Mouse (Mus musculus): ENCODE data around the gene Fbxl13. TPM values are rescaled to one million over a fixed set of nuclear protein-coding genes. Genes with fewer than 3 reads are reported as not detected.

The Fbxl13 gene
- polyA plus RNA-seq (2016; fragmentation: Nextera tagmentation; extraction: Ambion mirVana) = 0.09 and 0.10 TPM in 2 replicates

DNA sequence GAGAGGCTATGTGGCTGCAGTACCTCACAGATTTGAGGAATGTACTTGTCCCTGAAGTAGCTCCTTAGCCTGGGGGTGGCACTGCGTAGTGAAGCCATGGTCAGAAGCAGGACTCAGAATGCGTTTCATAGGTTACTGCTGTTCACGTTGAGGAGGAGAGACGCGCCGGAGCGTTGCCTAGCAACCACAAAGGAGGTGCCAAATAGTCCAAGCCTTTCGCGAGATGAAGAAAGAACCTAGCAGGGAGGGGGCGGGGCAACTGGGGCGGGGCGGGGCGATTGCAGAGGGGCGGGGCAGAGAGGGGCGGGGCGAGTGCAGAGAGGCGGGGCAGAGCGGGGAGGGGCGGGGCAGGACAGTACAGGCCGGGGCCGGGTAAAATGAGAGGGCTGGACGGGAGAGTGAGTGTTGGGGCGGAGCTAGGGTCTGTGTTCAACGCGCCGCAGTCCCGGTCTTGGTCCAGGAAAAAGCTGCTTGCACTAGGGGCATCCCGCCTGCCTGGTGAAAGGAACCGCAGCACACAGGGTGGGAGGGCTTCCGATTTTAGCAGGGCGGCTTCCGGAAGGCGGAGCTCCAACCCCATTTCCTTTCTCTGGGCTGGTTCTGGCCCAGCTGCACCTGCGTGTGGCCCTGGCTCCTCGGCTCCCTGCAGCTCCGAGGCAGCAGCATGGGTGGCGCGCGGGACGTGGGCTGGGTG lies at the start of gene Fbxl13, which contains the start of gene Armc10:
Gene Fbxl13, minus strand, starts transcription at position 196 of the 694 bp plus-strand sequence.
Gene Armc10, plus strand, starts transcription at position 375 of the 694 bp plus-strand sequence.
- under 1% methylated on average over 38 of the region's 40 CpGs for WGBS

GRCm38 (mm10) chr5:21694854-21695490 lies 49.5 kb upstream of the Fbxl13 start:
- H3K36me3 ChIP-seq = no peaks in the 10 kb centered on the region
- no peak for ATAC-seq (ENCODE audit: insufficient number of reproducible peaks, insufficient read depth, low FRiP score, low TSS enrichment)
- H3K4me3 ChIP-seq = no peak overlapping the region
- WGBS = 84% methylated on average over 3 of the region's 3 CpGs
- no peak overlapping the region for H3K4me2 ChIP-seq (replicated peaks)
- no peaks in the 10 kb centered on the region for H3K27me3 ChIP-seq
- H3K4me1 ChIP-seq = no peaks in the 10 kb centered on the region
- H3K9me3 ChIP-seq = no peaks in the 10 kb centered on the region
- no peak overlapping the region for H3K9ac ChIP-seq
- no peak overlapping the region for H3K27ac ChIP-seq

More for the DNA sequence above, at the start of gene Fbxl13, which contains the start of gene Armc10:
- peak; percentile 96 for ATAC-seq (ENCODE audit: insufficient number of reproducible peaks, insufficient read depth, low FRiP score, low TSS enrichment)
- H3K9ac ChIP-seq = peak within 1 kb of the TSS; percentile 77
- H3K27me3 ChIP-seq = no peaks in the 10 kb centered on the region
- H3K9me3 ChIP-seq = no peaks in the 10 kb centered on the region
- peaks cover 11% of the 10 kb centered on the region; the same call in 1 of the 2 replicates for H3K4me1 ChIP-seq
- peak within 1 kb of the TSS; percentile 86 for H3K27ac ChIP-seq
- H3K4me3 ChIP-seq = peak within 1 kb of the TSS; percentile 84
- peak within 1 kb of the TSS; percentile 82 for H3K4me2 ChIP-seq (replicated peaks)
- peaks cover 24% of the 10 kb centered on the region for H3K36me3 ChIP-seq

DNA sequence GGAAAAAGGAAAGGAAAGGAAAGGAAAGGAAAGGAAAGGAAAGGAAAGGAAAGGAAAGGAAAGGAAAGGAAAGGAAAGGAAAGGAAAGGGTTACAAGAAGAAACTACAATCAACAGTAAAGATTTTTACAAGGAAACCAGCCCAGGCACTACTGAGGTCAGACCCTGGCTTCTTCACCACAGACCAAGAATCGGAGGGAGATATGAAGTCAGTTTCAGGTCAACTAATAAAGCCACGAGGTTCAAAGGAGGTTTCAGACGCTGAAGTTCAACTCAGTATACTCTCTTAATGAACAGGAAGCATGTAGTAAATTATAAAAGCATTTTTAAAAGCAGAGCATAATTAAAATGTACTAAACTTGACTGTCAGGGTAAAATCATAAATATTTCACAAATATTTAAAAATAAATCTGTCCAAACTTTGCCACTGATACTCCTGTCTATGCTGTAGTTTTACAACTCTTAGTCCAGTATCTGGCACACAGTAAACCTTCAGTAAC lies 48.0 kb upstream of the Fbxl13 start:
- ATAC-seq (ENCODE audit: insufficient number of reproducible peaks, insufficient read depth, low FRiP score, low TSS enrichment) = no peak
- WGBS = 75% methylated on average over 3 of the region's 3 CpGs

DNA sequence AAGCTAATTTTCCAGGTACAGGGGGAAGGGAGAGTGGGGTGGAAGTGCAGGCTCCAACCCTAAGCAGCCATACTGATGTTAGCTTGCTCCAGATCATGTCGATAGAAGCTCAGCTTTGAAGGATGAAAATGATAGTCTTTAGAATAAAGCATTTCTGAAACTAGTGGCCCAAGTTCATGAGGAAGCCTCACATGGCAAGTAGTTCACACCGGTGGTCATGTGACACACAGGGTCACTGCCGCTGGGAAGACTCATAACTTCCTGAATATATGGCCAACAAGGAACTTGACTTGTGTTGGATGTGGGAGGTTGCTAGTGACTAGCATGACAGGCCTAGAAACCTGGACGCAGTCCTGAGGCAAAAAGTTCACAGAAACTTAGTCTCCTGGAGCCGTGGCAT lies 46.8 kb upstream of the Fbxl13 start:
- Histone ChIP-seq H3K4me2 (replicated peaks) (no peak overlapping the region), H3K4me1 (no peaks in the 10 kb centered on the region), H3K36me3 (no peaks in the 10 kb centered on the region), H3K27me3 (no peaks in the 10 kb centered on the region), H3K27ac (no peak overlapping the region), H3K9ac (no peak overlapping the region), H3K9me3 (no peaks in the 10 kb centered on the region), H3K4me3 (no peak overlapping the region)
- ATAC-seq (ENCODE audit: insufficient number of reproducible peaks, insufficient read depth, low FRiP score, low TSS enrichment) = no peak
- WGBS = 95% methylated on average over 5 of the region's 5 CpGs

More for the DNA sequence above, 48.0 kb upstream of the Fbxl13 start:
- H3K36me3 ChIP-seq = no peaks in the 10 kb centered on the region
- H3K4me3 ChIP-seq = no peak overlapping the region
- H3K9ac ChIP-seq = no peak overlapping the region
- H3K4me2 ChIP-seq (replicated peaks) = no peak overlapping the region
- H3K27ac ChIP-seq = no peak overlapping the region
- no peaks in the 10 kb centered on the region for H3K4me1 ChIP-seq
- H3K27me3 ChIP-seq = no peaks in the 10 kb centered on the region
- H3K9me3 ChIP-seq = no peaks in the 10 kb centered on the region

DNA sequence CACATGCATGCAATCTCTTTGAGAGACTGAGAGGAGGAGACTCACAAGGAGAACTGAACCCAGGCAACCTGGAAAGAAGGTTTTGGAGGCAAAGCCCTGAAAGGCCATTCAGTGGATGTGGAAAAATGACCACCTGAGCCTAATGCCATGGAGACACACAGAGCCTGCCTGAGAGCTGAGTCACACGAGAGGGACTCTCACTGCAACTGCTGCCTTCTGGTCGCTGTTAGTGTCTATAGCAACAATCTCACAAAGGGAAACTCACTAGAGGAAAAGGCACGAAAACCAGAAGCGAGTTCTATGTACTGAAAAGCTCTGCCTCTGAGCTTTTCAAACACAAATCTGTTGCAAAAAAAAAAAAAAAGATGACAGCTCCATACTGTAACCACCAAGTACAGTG lies 41.6 kb upstream of the Fbxl13 start:
- H3K9ac ChIP-seq = no peak overlapping the region
- H3K4me3 ChIP-seq = no peak overlapping the region
- ATAC-seq (ENCODE audit: insufficient number of reproducible peaks, insufficient read depth, low FRiP score, low TSS enrichment) = no peak
- H3K27me3 ChIP-seq = no peaks in the 10 kb centered on the region
- no peaks in the 10 kb centered on the region for H3K9me3 ChIP-seq
- no peaks in the 10 kb centered on the region for H3K4me1 ChIP-seq
- H3K36me3 ChIP-seq = no peaks in the 10 kb centered on the region
- 76% methylated on average over 4 of the region's 4 CpGs for WGBS
- no peak overlapping the region for H3K4me2 ChIP-seq (replicated peaks)
- no peak overlapping the region for H3K27ac ChIP-seq

DNA sequence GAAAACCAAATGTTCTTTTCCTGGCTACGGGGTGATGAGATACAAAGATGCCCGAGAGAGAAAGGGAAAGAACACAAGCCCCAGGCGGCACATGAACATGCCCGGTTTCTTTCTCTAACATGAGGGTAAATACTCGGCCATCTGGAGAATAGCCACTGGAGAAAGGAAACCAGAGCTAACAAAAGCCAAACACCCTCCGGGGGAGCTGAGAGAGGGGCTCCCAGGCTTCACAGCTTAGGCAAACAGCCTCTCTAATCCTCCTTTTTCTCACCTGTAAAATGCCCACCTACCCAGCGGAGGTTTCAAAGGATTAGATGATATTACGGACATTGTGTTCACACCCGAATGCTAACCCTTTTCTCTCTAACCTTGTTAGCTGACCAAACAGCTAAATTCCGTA lies 39.6 kb upstream of the Fbxl13 start:
- Histone ChIP-seq H3K9ac (no peak overlapping the region), H3K9me3 (no peaks in the 10 kb centered on the region), H3K4me3 (no peak overlapping the region), H3K27ac (no peak overlapping the region), H3K4me1 (no peaks in the 10 kb centered on the region), H3K36me3 (no peaks in the 10 kb centered on the region), H3K27me3 (no peaks in the 10 kb centered on the region), H3K4me2 (replicated peaks) (no peak overlapping the region)
- 70% methylated on average over 10 of the region's 10 CpGs for WGBS
- ATAC-seq (ENCODE audit: insufficient number of reproducible peaks, insufficient read depth, low FRiP score, low TSS enrichment) = no peak

GRCm38 (mm10) chr5:21683811-21684210 lies 38.4 kb upstream of the Fbxl13 start:
- no peak for ATAC-seq (ENCODE audit: insufficient number of reproducible peaks, insufficient read depth, low FRiP score, low TSS enrichment)
- no peak overlapping the region for H3K9ac ChIP-seq
- WGBS = 91% methylated on average over 9 of the region's 9 CpGs
- H3K36me3 ChIP-seq = no peaks in the 10 kb centered on the region
- H3K27ac ChIP-seq = no peak overlapping the region
- H3K27me3 ChIP-seq = no peaks in the 10 kb centered on the region
- no peak overlapping the region for H3K4me2 ChIP-seq (replicated peaks)
- H3K4me3 ChIP-seq = no peak overlapping the region
- H3K4me1 ChIP-seq = no peaks in the 10 kb centered on the region
- H3K9me3 ChIP-seq = no peaks in the 10 kb centered on the region

GRCm38 (mm10) chr5:21680940-21681339 lies 35.5 kb upstream of the Fbxl13 start:
- Histone ChIP-seq H3K36me3 (0 out of 2 replicates have a peak, but pooled peaks cover 3% of the 10 kb centered on the region), H3K4me3 (no peak overlapping the region), H3K9ac (no peak overlapping the region), H3K4me1 (no peaks in the 10 kb centered on the region), H3K27ac (no peak overlapping the region), H3K27me3 (no peaks in the 10 kb centered on the region), H3K4me2 (replicated peaks) (no peak overlapping the region), H3K9me3 (no peaks in the 10 kb centered on the region)
- 87% methylated on average over 5 of the region's 5 CpGs for WGBS
- ATAC-seq (ENCODE audit: insufficient number of reproducible peaks, insufficient read depth, low FRiP score, low TSS enrichment) = no peak

DNA sequence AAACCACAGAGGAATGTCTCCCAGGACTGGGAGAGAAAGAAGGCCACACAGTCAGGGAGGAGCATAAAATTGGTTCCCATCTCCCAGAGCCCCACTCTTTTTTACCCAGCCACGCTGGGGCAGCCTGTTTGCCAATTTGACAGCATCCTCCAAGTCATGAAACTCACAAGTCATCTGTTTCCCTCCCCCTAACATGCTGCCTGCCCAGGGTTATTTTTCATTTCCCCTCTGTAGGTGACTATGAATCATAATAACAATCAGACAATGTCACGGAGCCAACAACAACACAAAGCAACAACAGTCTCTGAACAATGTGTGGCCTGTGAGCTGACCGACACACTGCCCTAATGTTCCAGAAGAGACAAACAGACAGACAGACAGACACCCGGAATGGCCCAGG lies 34.6 kb upstream of the Fbxl13 start:
- no peak for ATAC-seq (ENCODE audit: insufficient number of reproducible peaks, insufficient read depth, low FRiP score, low TSS enrichment)
- no peaks in the 10 kb centered on the region for H3K9me3 ChIP-seq

GRCm38 (mm10) chr5:21678363-21678762 lies 32.9 kb upstream of the Fbxl13 start:
- Histone ChIP-seq H3K4me1 (no peaks in the 10 kb centered on the region), H3K9ac (no peak overlapping the region), H3K27ac (no peak overlapping the region), H3K36me3 (peaks cover 16% of the 10 kb centered on the region), H3K4me2 (replicated peaks) (no peak overlapping the region), H3K4me3 (no peak overlapping the region), H3K9me3 (no peaks in the 10 kb centered on the region), H3K27me3 (no peaks in the 10 kb centered on the region)
- 94% methylated on average over 9 of the region's 9 CpGs for WGBS
- ATAC-seq (ENCODE audit: insufficient number of reproducible peaks, insufficient read depth, low FRiP score, low TSS enrichment) = no peak

More for the DNA sequence above, 34.6 kb upstream of the Fbxl13 start:
- Histone ChIP-seq H3K9ac (no peak overlapping the region), H3K27me3 (no peaks in the 10 kb centered on the region), H3K4me2 (replicated peaks) (no peak overlapping the region), H3K4me3 (no peak overlapping the region), H3K27ac (no peak overlapping the region), H3K36me3 (peaks cover 9% of the 10 kb centered on the region), H3K4me1 (no peaks in the 10 kb centered on the region)
- 82% methylated on average over 4 of the region's 4 CpGs for WGBS

- WGBS = 93% methylated on average over 6 of the region's 6 CpGs
- H3K4me1 ChIP-seq = no peaks in the 10 kb centered on the region
- peaks cover 16% of the 10 kb centered on the region for H3K36me3 ChIP-seq
- H3K27ac ChIP-seq = no peak overlapping the region
- no peaks in the 10 kb centered on the region for H3K9me3 ChIP-seq
- no peaks in the 10 kb centered on the region for H3K27me3 ChIP-seq
- no peak overlapping the region for H3K9ac ChIP-seq
- no peak for ATAC-seq (ENCODE audit: insufficient number of reproducible peaks, insufficient read depth, low FRiP score, low TSS enrichment)
- H3K4me2 ChIP-seq (replicated peaks) = no peak overlapping the region
- H3K4me3 ChIP-seq = no peak overlapping the region
Observed at GRCm38 (mm10) chr5:21677939-21678338, 32.5 kb upstream of the Fbxl13 start.

DNA sequence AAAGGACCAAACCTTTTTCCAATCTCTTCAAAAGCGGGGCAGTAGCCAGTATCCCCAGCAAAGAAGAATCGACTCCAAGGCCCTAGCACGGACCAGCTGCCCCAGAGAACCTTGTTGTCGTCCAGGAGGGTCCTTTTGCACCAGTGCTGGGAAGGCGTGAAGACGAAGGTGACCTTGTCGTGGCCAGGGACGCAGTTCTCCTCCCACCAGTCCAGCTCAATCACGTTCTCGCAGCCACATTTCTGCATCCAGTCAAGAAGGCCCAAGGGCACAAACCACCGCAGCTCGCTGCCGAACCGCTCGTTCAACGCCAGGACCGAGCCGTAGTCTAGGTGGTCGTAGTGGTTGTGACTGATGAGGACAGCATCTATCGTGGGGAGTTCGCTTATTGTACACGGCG lies 30.1 kb upstream of the Fbxl13 start:
- H3K27ac ChIP-seq = no peak overlapping the region

More for the DNA sequence above, 30.1 kb upstream of the Fbxl13 start:
- Histone ChIP-seq H3K9ac (no peak overlapping the region), H3K36me3 (peaks cover 16% of the 10 kb centered on the region), H3K9me3 (no peaks in the 10 kb centered on the region), H3K4me3 (no peak overlapping the region), H3K27me3 (no peaks in the 10 kb centered on the region), H3K4me2 (replicated peaks) (no peak overlapping the region), H3K4me1 (no peaks in the 10 kb centered on the region)
- no peak for ATAC-seq (ENCODE audit: insufficient number of reproducible peaks, insufficient read depth, low FRiP score, low TSS enrichment)
- 94% methylated on average over 23 of the region's 23 CpGs for WGBS
